Mouse (Mus musculus): ENCODE data around the gene Plxnc1.

GRCm38 (mm10) chr10:94777576-94777975 is 167.1 kb downstream of the Plxnc1 start:
- TF ChIP-seq POLR2A (IDR thresholded peaks at IDR 0.05; ENCODE audit: borderline replicate concordance, extremely low read depth, insufficient read depth, insufficient read length, poor library complexity, severe bottlenecking), result no peak
- TF ChIP-seq CTCF (IDR thresholded peaks at IDR 0.05; ENCODE audit: borderline replicate concordance, extremely low read depth, insufficient read depth, insufficient read length), result no peak
